Mouse (Mus musculus) midbrain, postnatal 0 days (tissue): ENCODE measurements around the gene Abi2. TPM values are rescaled to one million over a fixed set of nuclear protein-coding genes. Genes with fewer than 3 reads are reported as not detected.
A peak's percentile ranks its signal among the peaks of the same experiment; 100 is the strongest.

ENCODE experiments used
- ATAC-seq: fragments of 200-750 bp; cut with Nextera tagmentation; 2 replicates; pipeline ENCODE4 v1.8.0; 2017; ENCODE audit warnings: moderate number of reproducible peaks, mild to moderate bottlenecking, moderate TSS enrichment, moderate library complexity; ENCODE audit not compliant: low FRiP score
- DNase-seq: peaks from one replicate; pipeline ENCODE4 v3.0.0-alpha.2; 2015; ENCODE audit warnings: low spot score
- H3K27ac ChIP-seq: fragments of 300-500 bp; sonication (generic); 2 replicates; pipeline ENCODE4 v1.5.1; 2014; ENCODE audit warnings: low read depth, mild to moderate bottlenecking, low read length, mixed read lengths
- H3K27me3 ChIP-seq: fragments of 300-500 bp; sonication (generic); 2 replicates; pipeline ENCODE4 v1.6.1; 2014; ENCODE audit warnings: low read length, control low read depth, mixed read lengths; ENCODE audit not compliant: insufficient read depth
- H3K36me3 ChIP-seq: fragments of 300-500 bp; sonication (generic); 2 replicates; pipeline ENCODE4 v1.6.1; 2014; ENCODE audit warnings: low read length, control low read depth, mixed read lengths; ENCODE audit not compliant: insufficient read depth
- H3K4me1 ChIP-seq: fragments of 300-500 bp; sonication (generic); 2 replicates; pipeline ENCODE4 v1.6.1; 2014; ENCODE audit warnings: mild to moderate bottlenecking, control low read depth, antibody characterized with exemption, low read length, mixed read lengths; ENCODE audit not compliant: insufficient read depth
- H3K4me2 ChIP-seq: fragments of 300-500 bp; sonication (generic); 2 replicates; pipeline ENCODE4 v1.6.1; 2014; ENCODE audit warnings: low read depth, mild to moderate bottlenecking, low read length, mixed read lengths; ENCODE audit not compliant: poor library complexity, severe bottlenecking
- H3K4me3 ChIP-seq: fragments of 300-500 bp; sonication (generic); 2 replicates; pipeline ENCODE4 v1.5.1; 2014; ENCODE audit warnings: low read depth, mild to moderate bottlenecking, low read length, moderate library complexity
- H3K9ac ChIP-seq: fragments of 300-500 bp; sonication (generic); replicated peaks from 2 replicates; pipeline ENCODE4 v1.6.1; 2014; ENCODE audit warnings: mild to moderate bottlenecking, low read length, moderate library complexity, mixed read lengths; ENCODE audit not compliant: poor library complexity, severe bottlenecking
- H3K9me3 ChIP-seq: fragments of 300-500 bp; sonication (generic); 2 replicates; pipeline ENCODE4 v1.6.1; 2016; ENCODE audit warnings: low read length, control low read depth
- CTCF ChIP-seq: IDR thresholded peaks from 2 replicates; pipeline ENCODE4 v1.5.1; 2016; ENCODE audit warnings: antibody characterized with exemption, mild to moderate bottlenecking
- WGBS: fragments of 180-500 bp; shearing (Covaris S2); extraction: QIAGEN DNeasy Blood & Tissue Kit; methylation state at CpG from one replicate; pipeline ENCODE4 v1.1.7; 2014; 5-methylcytosine and 5-hydroxymethylcytosine counted together
- polyA plus RNA-seq: library from polyadenylated mRNA; unstranded; fragments of >200 nt; fragmentation: Nextera tagmentation; extraction: Ambion mirVana; gene quantifications from 2 replicates; pipeline ENCODE4 v1.2.1, GENCODE M21; 2015
- total RNA-seq: library from RNA; depleted of rRNA; stranded (reverse); fragments of >200 nt; gene quantifications from 2 replicates; pipeline ENCODE4 v1.2.3, GENCODE M21; 2014

The Abi2 gene
- total and polyA plus RNA-seq, 2 experiments from 2014 or later: 98.2 to 269 TPM

DNA sequence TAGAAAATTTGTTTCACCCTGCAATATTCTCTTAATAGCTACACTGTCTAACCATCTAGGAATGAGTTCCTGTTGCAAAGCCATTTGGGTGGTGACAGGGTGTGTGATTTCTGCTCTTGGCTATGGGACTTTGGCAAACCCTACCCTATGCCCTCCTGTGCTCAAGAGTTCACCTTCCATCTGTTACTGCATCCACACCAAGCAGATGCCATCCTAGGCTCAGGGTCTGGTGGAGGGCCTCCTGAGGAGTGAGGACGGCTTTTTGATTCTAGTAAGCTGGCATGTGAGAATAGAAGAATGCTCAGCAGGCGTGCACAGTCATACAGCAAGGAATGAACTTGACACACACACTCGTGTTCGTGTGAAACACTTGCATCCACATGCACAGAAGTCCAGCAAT lies 81.1 kb downstream of the Abi2 start:
- no peak for TF ChIP-seq CTCF
- H3K4me2 ChIP-seq: no peak overlapping the region
- H3K4me1 ChIP-seq: no peaks in the 10 kb centered on the region
- 77% methylated on average over 4 of the region's 4 CpGs for WGBS
- no peak overlapping the region for H3K4me3 ChIP-seq
- peak; percentile 14 for DNase-seq
- peaks cover 52% of the 10 kb centered on the region for H3K36me3 ChIP-seq
- H3K27ac ChIP-seq: no peak overlapping the region
- no peak overlapping the region for H3K9ac ChIP-seq
- H3K27me3 ChIP-seq: no peaks in the 10 kb centered on the region
- no peaks in the 10 kb centered on the region for H3K9me3 ChIP-seq
- no peak for ATAC-seq

DNA sequence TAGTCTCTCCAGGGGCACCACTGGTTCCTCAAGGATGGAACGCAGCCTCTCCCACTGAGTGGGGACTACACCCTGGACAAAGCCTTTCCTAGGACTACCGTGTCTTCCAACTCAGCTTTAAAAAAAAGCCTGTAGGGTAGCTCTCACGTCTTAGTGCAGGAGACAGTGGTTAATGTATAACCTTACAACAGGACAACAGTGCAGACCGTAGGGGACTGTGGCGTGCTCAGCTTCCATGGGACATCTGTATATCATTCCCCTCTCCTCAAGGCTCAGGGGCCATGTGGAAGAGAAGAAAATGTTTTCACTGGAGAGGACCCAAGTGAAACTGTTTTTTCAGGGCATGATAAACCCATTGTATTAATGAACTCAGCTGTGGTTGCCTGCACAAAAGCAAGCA lies 83.0 kb downstream of the Abi2 start:
- ATAC-seq (no peak), DNase-seq (no peak)
- 85% methylated on average over 5 of the region's 5 CpGs for WGBS
- H3K27ac ChIP-seq: no peak overlapping the region
- H3K4me1 ChIP-seq: no peaks in the 10 kb centered on the region
- no peak for TF ChIP-seq CTCF
- H3K9me3 ChIP-seq: no peaks in the 10 kb centered on the region
- H3K4me2 ChIP-seq: no peak overlapping the region
- H3K36me3 ChIP-seq: peaks cover 60% of the 10 kb centered on the region
- no peaks in the 10 kb centered on the region for H3K27me3 ChIP-seq
- H3K9ac ChIP-seq: no peak overlapping the region
- H3K4me3 ChIP-seq: no peak overlapping the region

DNA sequence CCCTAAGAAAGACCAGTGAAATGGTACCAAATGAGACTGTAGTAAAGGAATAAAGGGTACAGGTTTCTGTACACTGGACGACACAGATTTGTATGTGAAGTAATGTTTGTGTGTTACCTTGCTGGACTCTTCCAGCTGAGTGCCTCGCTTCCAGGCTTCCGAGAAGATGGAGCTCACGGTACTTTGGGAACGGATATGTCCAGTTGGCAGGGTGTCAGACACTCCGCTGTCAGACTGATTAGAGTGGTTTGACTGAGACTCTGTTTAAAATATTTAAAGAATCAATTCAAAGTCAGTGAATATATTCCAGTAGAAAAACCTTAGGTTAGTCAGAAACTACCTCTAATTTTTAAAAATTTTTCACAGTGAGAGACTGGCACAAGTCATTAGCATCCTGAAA lies 84.0 kb downstream of the Abi2 start:
- Histone ChIP-seq H3K27me3 (no peaks in the 10 kb centered on the region), H3K9me3 (no peaks in the 10 kb centered on the region), H3K36me3 (peaks cover 59% of the 10 kb centered on the region), H3K27ac (no peak overlapping the region), H3K4me1 (no peaks in the 10 kb centered on the region), H3K9ac (no peak overlapping the region), H3K4me3 (no peak overlapping the region), H3K4me2 (no peak overlapping the region)
- 86% methylated on average over 6 of the region's 6 CpGs for WGBS
- ATAC-seq: no peak
- DNase-seq: no peak
- no peak for TF ChIP-seq CTCF

DNA sequence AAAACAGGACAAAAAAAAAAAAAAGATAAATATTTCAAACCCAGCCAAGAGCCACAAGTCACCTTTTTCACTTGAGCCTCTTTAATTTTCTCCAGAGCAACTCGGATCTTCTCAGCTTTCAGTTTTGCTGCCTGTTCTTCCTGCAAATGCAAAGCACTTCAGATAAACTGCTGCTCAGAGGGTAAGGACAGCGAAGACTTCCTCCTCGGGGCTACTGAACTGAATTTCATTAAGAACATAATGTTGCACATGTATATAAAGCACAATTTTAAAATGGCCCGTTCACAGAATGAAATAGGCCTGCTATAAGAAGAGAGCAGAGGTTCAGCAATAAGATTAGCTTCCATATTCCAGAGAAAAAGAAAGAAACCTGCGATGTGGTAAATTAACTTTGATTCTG lies 94.0 kb downstream of the Abi2 start:
- no peak overlapping the region for H3K4me2 ChIP-seq
- no peak for TF ChIP-seq CTCF
- H3K4me3 ChIP-seq: no peak overlapping the region
- H3K27ac ChIP-seq: no peak overlapping the region
- peaks cover 14% of the 10 kb centered on the region; the same call in 1 of the 2 replicates for H3K36me3 ChIP-seq
- no peaks in the 10 kb centered on the region for H3K4me1 ChIP-seq
- no peaks in the 10 kb centered on the region for H3K27me3 ChIP-seq
- ATAC-seq (no peak), DNase-seq (no peak)
- no peaks in the 10 kb centered on the region for H3K9me3 ChIP-seq
- H3K9ac ChIP-seq: no peak overlapping the region
- WGBS: 65% methylated on average over 5 of the region's 5 CpGs

DNA sequence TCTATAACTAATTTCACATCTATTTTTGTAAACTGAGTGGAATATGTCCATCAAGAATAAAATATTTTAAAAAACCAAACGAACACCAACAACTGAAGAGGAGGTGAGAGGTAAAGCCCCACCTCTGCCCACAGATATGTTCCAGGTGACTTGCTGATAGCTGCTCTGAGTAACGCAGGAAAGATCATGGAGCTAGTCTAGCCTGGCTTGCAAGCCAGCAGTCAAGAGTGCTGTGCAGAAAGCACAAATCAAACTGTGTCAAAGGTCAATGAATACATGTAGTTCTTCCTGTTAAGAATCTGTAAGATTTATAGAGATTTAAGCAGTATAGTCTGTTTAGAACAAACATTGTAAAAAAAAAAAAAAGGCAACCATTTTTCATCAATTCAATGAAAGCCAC lies 101.2 kb downstream of the Abi2 start:
- Histone ChIP-seq H3K4me1 (no peaks in the 10 kb centered on the region), H3K4me3 (no peak overlapping the region), H3K27me3 (no peaks in the 10 kb centered on the region), H3K27ac (no peak overlapping the region), H3K36me3 (peaks cover 20% of the 10 kb centered on the region; the same call in 1 of the 2 replicates), H3K9ac (no peak overlapping the region), H3K4me2 (no peak overlapping the region), H3K9me3 (no peaks in the 10 kb centered on the region)
- WGBS: 86% methylated on average over 2 of the region's 2 CpGs
- no peak for ATAC-seq
- TF ChIP-seq CTCF: no peak
- DNase-seq: no peak

DNA sequence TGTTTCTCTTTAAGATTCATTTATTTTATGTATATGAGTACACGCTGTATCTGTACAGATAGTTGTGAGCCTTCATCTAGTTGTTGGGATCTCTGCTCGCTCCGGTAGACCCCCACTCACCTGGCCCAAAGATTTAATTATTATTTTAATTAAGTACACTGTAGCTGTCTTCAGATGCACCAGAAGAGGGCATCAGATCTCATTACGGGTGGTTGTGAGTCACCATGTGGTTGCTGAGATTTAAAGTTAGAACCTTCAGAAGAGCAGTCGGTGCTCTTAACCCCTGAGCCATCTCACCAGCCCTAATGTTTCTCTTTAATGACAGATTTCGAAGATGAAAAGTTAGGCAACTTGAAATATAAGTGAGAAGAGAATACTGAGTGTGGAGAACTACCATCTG lies 120.7 kb downstream of the Abi2 start:
- ATAC-seq (no peak), DNase-seq (no peak)
- H3K9me3 ChIP-seq: no peaks in the 10 kb centered on the region
- H3K4me2 ChIP-seq: no peak overlapping the region
- H3K4me1 ChIP-seq: no peaks in the 10 kb centered on the region
- peaks cover 5% of the 10 kb centered on the region for H3K36me3 ChIP-seq
- H3K27me3 ChIP-seq: no peaks in the 10 kb centered on the region
- WGBS: 93% methylated on average over 6 of the region's 6 CpGs
- H3K9ac ChIP-seq: no peak overlapping the region
- no peak overlapping the region for H3K4me3 ChIP-seq
- no peak overlapping the region for H3K27ac ChIP-seq
- peak; percentile 28 for TF ChIP-seq CTCF
